Mouse (Mus musculus): ENCODE measurements around the gene Prkd2.

Prkd2 gene

DNA sequence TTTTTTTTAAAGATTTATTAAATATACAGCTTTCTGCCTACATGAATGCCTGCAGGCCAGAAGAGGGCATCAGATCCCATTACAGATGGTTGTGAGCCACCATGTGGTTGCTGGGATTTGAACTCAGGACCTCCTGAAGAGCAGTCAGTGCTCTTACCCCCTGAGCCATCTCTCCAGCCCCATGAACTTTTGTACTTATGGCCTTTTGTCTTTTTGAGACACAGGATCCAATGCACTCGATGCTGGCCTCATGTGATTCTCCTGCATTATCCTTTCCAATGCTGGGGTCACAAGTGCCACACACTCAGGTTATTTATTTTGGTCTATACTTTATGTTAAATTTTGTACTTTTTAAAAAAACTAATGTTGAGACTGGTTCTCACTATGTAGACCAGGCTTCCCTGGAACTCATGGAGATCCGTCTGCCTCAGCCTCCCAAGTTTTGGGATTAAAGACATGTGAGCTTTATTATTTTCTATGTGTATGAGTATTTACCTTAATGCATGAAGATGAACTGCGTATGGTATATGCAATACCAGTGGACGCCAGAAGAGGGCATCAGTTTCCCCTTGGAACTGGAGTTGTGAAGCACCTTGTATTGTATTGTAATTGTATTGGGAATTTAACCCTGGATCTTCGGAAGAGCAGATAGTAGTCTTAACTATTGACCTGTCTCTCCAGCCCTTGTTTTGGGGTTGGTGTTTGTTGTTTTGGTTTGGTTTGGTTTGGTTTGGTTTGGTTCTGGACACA is 17.4 kb downstream of the Prkd2 start:
- DNase-seq (ENCODE audit: low read depth, low spot score): no peak

DNA sequence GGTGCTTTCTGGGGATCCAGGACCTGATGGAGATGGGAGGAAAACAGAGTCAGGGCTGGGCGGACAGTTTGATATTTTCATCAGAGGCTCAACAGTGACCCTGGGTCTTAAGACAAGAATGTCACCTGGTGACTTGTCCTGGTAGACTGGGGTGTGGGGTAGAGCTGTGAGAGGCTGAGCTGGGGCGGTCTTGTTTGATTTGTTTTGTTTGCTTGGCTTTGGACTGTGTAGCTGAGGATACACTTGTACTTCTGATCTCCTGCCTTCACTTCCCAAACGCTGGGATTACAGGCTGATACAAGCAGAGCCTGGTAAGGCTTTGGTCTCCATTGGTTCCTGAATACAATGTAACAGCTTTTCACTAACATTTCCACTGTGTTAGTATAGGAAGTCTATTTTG is 24.8 kb downstream of the Prkd2 start:
- no peak for DNase-seq (ENCODE audit: low read depth, low spot score)

DNA sequence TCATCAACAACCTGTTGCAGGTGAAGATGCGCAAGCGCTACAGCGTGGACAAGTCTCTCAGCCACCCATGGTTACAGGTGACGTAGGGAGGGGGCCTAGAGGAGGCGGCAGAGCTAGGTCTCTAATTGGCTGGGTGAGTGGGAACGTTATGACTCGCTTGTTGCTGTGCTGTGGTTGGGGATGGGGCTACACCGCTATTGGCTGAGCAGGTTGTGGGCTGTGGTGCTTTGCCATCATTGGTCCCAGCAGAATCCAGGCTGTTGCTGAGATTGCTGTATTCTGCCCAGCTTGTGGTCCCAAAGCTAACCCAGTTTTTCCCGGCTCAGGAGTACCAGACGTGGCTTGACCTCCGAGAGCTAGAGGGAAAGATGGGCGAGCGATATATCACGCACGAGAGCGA is 26.8 kb downstream of the Prkd2 start:
- DNase-seq (ENCODE audit: low read depth, low spot score): peak; percentile 93

DNA sequence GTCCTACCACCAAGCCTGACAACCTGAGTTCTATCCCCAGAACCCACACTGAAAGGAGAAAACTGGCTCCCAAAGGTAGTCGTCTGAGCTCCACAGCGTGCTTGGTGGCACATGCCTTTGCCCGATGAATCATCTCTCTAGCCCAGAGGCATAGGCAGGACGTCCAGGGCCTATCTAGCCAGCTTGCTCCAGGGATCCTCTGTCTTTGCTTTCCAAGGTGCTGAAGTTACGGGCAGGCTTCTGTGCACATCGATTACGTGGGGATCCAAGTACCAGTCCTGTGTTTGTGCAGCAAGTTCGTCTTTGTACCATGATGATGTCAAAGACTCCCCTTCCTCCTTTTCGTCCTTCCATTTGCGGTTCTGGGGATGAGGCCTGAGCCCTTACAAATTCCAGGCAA is 28.9 kb downstream of the Prkd2 start:
- DNase-seq (ENCODE audit: low read depth, low spot score): no peak

- DNase-seq (ENCODE audit: low read depth, low spot score): no peak
Measured at GRCm38 (mm10) chr7:16872478-16872877, 29.8 kb downstream of the Prkd2 start.

- no peak for DNase-seq (ENCODE audit: low read depth, low spot score)
Measured at GRCm38 (mm10) chr7:16873392-16873791, 30.7 kb downstream of the Prkd2 start.

DNA sequence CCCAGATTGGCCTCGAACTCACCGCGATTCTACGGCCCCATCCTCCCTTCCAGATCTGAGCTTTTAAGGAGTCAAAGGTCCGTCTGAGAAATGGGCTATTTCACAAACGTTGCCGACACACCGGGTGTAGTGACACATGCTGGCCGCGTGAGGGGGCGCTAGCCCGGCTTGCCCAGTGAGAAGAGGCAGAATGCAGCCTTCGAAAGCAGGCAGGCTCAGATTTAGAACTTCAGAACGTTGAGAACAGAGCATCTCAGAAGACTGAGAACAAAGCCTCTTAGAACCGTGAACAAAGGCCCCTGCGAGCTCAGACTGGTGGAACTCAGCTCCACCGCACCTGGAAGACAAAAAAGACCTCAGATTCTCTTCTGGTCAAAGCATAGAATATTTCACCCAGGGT is 31.5 kb downstream of the Prkd2 start:
- no peak for DNase-seq (ENCODE audit: low read depth, low spot score)

GRCm38 (mm10) chr7:16874756-16875309 is 32.1 kb downstream of the Prkd2 start:
- DNase-seq (ENCODE audit: low read depth, low spot score): peak; percentile 100

DNA sequence AGATGAGACGGTGACA is 32.4 kb downstream of the Prkd2 start, which contains the start of gene Dact3:
Dact3 (plus strand) TSS at position 8 of the 16 bp plus-strand sequence.
- no peak for DNase-seq (ENCODE audit: low read depth, low spot score)

DNA sequence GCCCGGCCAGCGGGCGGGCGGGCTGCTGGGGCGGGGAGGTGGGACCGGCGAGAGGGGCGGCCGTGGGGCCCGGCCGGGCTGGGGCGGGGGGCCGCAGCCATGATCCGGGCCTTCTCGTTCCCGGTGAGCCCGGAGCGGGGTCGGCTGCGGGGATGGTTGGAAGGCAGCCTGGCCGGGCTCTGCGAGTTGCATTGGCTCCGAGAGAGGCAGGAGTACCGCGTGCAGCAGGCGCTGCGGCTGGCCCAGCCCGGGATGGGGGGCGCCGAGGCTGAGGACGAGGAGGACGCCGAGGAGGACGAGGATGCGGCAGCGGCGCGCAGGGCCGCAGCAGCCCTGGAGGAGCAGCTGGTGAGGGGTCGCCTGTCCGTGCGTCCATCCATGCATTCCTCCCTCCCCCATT is 32.6 kb downstream of the Prkd2 start:
- no peak for DNase-seq (ENCODE audit: low read depth, low spot score)

DNA sequence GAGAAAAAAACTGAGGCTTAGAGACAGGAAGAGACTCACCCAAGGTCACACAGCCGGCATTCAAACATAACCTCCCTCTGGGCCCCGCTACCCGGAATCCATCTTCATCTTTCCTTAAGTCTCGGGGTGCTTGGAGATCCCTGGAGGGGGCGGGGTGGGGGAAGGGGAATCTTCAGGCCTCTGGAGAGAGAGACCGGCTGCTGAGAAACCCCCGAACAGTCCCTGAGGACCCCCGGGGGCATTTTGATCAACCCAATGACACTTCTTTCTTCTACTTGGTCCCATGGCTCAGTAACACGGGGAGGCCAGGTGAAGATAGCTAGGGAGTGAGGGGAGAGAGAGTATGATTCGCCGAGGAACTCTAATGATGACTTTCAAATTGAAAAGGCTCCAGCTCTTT is 33.3 kb downstream of the Prkd2 start:
- no peak for DNase-seq (ENCODE audit: low read depth, low spot score)

GRCm38 (mm10) chr7:16876608-16877007 is 33.9 kb downstream of the Prkd2 start:
- no peak for DNase-seq (ENCODE audit: low read depth, low spot score)

DNA sequence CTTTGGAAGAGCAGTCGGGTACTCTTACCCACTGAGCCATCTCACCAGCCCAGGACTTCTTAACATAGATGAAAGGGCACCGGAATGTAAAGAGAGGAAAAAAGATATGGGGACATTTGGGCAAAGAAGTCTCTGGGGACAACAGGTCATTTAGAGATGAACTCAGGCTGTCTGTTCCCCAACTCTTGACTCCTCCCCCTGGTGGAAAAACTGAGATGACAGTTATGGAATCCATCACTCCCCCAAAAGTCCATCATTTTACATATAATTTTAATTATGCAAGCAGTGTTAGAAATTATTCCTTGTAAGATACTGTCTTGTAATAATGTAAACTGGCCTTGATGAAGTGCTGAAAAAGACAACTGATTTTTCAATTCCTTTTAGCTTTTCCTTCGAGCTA is 35.0 kb downstream of the Prkd2 start:
- DNase-seq (ENCODE audit: low read depth, low spot score): no peak

DNA sequence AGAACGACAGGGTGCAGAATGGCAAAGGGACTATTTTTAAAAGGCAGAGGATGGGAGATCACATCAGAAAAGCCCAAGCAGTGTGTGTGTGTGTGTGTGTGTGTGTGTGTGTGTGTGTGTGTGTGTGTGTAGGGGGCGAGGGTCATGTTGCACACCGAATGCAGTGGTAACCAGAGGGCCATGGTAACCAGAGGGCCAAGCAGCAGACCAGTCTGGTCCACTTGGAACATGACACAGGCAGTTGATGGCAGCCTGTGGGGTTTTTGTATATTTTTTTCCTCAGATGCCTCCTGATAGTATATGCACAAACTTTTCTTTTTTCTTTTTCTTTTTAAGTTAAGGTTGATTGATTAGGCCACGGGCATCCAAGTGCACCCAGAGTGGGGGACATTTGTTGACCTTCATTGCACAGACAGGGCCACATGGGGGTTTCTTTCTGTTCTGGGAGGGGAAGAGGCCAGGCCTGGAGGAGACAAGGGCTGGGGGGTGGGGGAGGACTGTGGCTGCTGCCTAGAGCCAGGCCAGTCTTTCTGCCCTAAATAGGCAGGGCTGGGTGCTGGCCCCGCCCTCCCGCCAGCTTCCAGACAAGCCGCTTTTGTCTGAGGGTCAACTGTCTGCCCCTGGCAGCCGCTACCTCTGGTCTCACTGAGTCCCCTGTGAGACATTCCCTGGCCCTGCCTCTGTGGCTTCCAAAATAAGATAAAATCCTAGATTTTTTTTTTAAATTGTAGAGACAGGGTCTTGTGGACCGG is 37.3 kb downstream of the Prkd2 start:
- no peak for DNase-seq (ENCODE audit: low read depth, low spot score)

DNA sequence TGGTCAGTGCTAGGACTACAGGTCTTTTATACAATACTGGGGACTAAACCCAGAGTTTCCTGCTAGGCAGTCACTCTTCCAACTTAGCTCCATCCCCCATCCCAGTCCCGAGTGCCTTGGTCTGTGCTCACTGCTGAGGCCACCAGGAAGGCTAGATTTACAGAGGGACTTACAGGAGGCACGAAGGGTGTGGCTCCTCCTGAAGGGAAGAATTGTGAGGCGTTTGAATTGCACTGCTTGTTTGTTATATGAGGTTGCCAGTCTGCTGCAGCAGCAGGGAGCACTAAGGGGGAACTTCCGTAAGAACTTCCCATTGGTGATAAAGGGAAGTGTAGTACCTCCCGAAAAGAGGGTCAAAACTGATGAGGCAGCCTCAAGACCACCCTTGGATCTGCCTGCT is 37.9 kb downstream of the Prkd2 start:
- no peak for DNase-seq (ENCODE audit: low read depth, low spot score)

DNA sequence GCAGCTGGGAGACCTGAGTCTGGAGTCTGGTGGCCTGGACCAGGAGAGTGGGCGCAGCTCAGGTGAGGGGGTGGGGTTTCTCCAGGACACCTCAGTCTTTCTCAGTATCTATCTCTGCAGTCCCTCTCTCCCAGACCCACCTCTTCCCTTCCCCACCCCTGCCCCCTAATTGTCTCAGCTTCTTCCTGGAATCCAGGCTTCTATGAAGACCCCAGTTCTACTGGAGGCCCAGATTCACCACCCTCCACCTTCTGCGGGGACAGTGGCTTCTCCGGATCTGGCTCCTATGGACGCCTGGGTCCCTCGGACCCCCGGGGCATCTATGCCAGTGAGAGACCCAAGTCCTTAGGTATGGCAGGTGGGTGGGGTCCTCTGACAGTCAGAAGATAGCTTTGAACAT is 40.5 kb downstream of the Prkd2 start:
- no peak for DNase-seq (ENCODE audit: low read depth, low spot score)

- no peak for DNase-seq (ENCODE audit: low read depth, low spot score)
Measured at GRCm38 (mm10) chr7:16884334-16884733, 41.6 kb downstream of the Prkd2 start.

DNA sequence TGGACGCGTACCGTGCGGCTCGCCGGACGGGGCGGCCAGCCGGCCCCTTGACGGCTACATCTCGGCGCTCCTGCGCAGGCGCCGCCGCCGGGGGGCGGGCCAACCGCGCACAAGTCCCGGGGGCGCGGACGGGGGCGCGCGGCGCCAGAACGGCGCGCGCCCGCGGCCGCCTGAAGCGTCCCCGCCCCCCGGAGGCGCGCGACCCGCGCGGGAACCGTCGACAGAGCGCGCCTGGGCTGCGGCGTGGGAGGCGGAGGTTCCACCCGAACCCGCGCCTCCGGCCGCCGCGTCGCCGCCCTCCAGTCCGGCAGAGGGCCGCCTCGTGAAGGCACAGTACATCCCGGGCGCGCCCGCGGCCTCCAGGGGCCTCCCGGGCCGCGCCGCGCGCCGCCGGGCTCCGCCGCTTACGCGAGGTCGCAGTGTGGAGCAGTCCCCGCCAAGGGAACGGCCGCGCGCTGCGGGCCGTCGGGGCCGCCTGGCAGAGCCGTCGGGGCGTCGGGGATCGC is 42.6 kb downstream of the Prkd2 start:
- DNase-seq (ENCODE audit: low read depth, low spot score): no peak

DNA sequence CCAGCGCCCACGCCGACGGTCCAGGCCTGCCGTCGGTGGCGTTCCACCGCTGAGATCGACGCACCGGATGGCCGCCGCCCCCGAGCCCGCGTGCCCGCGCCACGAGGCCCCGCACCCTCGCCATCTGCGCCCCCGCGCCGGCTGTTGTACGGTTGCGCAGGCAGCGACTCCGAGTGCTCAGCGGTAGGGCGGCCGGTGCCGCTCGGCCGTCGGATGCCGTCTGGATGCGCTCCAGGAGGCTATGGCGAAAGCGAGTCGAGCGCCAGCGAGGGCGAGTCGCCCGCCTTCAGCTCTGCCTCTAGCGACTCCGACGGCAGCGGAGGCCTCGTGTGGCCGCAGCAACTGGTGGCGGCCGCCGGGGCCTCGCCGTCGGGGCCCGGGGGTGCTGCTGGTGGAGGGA is 43.2 kb downstream of the Prkd2 start:
- no peak for DNase-seq (ENCODE audit: low read depth, low spot score)

- no peak for DNase-seq (ENCODE audit: low read depth, low spot score)
Measured at GRCm38 (mm10) chr7:16890536-16890935, 47.8 kb downstream of the Prkd2 start.

GRCm38 (mm10) chr7:16890944-16891343 is 48.2 kb downstream of the Prkd2 start:
- no peak for DNase-seq (ENCODE audit: low read depth, low spot score)

GRCm38 (mm10) chr7:16891641-16892351 is 49.1 kb downstream of the Prkd2 start, which contains the start of gene Gng8:
Gene Gng8, plus strand, starts transcription at chr7:16891786.
- no peak for DNase-seq (ENCODE audit: low read depth, low spot score)

DNA sequence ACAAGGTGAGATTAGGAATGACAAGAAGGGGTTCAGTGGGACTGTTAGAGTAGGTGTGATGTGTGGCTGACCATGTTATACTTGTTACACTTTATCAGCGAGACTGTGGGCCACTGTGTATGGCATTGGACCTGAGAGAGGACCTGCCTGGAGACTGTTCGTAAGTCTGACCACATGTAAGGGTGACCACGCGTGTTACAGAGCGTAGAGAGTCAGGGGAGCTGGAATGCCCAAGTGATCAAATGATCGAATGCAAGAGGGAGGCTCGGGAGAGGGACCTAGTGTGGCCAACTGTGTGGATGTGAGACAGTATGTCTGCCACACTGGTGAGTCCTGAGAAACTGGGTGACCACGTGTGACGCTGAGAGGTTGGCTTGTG is 49.6 kb downstream of the Prkd2 start:
- no peak for DNase-seq (ENCODE audit: low read depth, low spot score)
